Mouse (Mus musculus) left cerebral cortex, postnatal 14 days (tissue): Measurements from ENCODE around the gene Ceacam20. TPM values are rescaled to one million over a fixed set of nuclear protein-coding genes. Genes with fewer than 3 reads are reported as not detected.

ENCODE experiments used
- total RNA-seq, 2 experiments: library from RNA; stranded (reverse); gene quantifications; 2 replicates each; pipeline ENCODE4 v1.2.3; 2021

Ceacam20 gene
- total RNA-seq, 2 experiments from 2014 or later = not detected

Other genes with a start within 250 kb of the Ceacam20 start
- gene Tomm40, start 250.0 kb upstream of the Ceacam20 start, total RNA-seq = 100 to 1,000 TPM; 104 to 120 TPM
- gene Nectin2, start 214.9 kb upstream of the Ceacam20 start, total RNA-seq = 10 to 100 TPM; 11.6 to 15.2 TPM
- gene Bcam, start 194.4 kb upstream of the Ceacam20 start, total RNA-seq = 10 to 100 TPM; 10.7 to 11.0 TPM
- not detected for gene Cblc, start 168.6 kb upstream of the Ceacam20 start, total RNA-seq
- gene Bcl3, start 142.6 kb upstream of the Ceacam20 start, total RNA-seq = 1 to 10 TPM in 1 of 2 experiments, not detected in 1; 1.2 TPM
- 1 to 10 TPM; 3.0 to 4.1 TPM for gene Gm19345, start 113.4 kb upstream of the Ceacam20 start, total RNA-seq
- not detected for gene Ceacam16, start 104.1 kb upstream of the Ceacam20 start, total RNA-seq
- not detected for gene Ceacam19, start 77.4 kb upstream of the Ceacam20 start, total RNA-seq
- gene Pvr, start 44.3 kb upstream of the Ceacam20 start, total RNA-seq = 10 to 100 TPM; 10.1 to 11.4 TPM
- not detected for gene Igsf23, start 14.7 kb upstream of the Ceacam20 start, total RNA-seq
- not detected for gene Nlrp9b, start 26.1 kb downstream of the Ceacam20 start, total RNA-seq
- gene Vmn1r91, start 134.3 kb downstream of the Ceacam20 start, total RNA-seq = not detected
- gene Gm16442, start 157.2 kb downstream of the Ceacam20 start, total RNA-seq = not detected
- gene Vmn1r93, start 173.7 kb downstream of the Ceacam20 start, total RNA-seq = not detected
- gene Vmn1r94, start 203.0 kb downstream of the Ceacam20 start, total RNA-seq = not detected
- gene Vmn1r95, start 228.3 kb downstream of the Ceacam20 start, total RNA-seq = not detected
- gene Gm6164, start 240.2 kb downstream of the Ceacam20 start, total RNA-seq = not detected